ENCODE assay signal across 19 mouse cellular contexts in the genomic region with DNA sequence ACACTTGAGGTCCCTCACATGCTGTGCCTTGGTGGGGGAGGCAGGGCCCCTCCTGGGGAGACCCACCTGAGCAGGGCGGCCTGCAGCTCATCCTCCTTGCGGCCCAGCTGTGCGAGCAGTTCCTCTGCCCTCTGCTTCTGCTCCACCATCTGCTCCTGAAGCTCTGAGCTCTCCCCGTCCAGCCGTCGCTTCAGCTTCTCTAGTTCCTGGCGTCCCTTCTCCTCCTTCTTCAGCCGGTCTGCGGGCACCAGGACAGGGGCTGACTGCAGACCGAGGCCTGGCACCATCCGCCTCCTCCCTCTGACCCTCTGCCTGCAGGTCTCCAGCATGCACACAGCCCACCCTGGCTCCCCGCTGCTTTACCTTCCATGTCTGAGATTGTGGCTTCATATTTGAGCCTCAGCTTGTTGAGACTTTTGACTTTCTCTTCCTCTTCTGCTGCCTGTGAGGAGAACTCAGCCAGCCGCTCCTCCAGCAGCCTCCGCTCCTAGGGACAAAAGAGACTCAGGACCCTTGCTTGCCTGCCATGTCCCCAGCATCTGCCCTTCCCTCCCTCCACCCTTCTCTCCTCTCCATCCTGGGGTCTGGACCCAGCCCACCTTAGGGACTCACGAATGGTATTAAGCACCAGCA.
DNase-seq lines count a peak whose midpoint lies in the region; TF ChIP-seq lines count a peak whose summit lies in the region.
"Had no signal": no experiment of that assay in that cellular context is flagged by ENCODE, and none has a peak within 500 bp of the region (broad histone marks: within the 10 kb centered on the region; RNA-seq: fewer than 3 reads in every experiment).

No protein-coding gene starts in this region.

- no peak for TF ChIP-seq CTCF in E14TG2a.4 (conservative IDR thresholded peaks at IDR 0.05; ENCODE audit: low read length)

- no peaks in the 10 kb centered on the region for H3K9me3 ChIP-seq in E14TG2a.4 (ENCODE audit: low read length)
- H3K9me3 ChIP-seq: embryonic facial prominence, embryonic 10.5 days; embryonic facial prominence, embryonic 13.5 days; forebrain, embryonic 12.5 days; forebrain, embryonic 15.5 days; hindbrain, embryonic 12.5 days; hindbrain, embryonic 15.5 days had no signal

- DNase-seq in cerebellum, adult 9-10 months = peak; percentile 50
- DNase-seq in cerebellum, adult 11 months = no peak
- peak; percentile 84 for DNase-seq in heart, adult 11 months
- DNase-seq in heart, adult 9 months (ENCODE audit: low spot score in 2 of 2) = no peak
- no peak for DNase-seq in layer of hippocampus, adult 9-11 months
- DNase-seq: adrenal gland, adult 8-10 months; adrenal gland, postnatal 25 days; embryo, embryonic 11 days; gastrocnemius, postnatal 25 days; heart, adult 2 months; kidney, adult 2 months had no signal

- no peaks in the 10 kb centered on the region; the same call in 1 of the 2 replicates for H3K36me3 ChIP-seq in E14TG2a.4 (ENCODE audit: insufficient read depth, low read length)
- H3K36me3 ChIP-seq: embryonic facial prominence, embryonic 10.5 days; embryonic facial prominence, embryonic 13.5 days; forebrain, embryonic 12.5 days; forebrain, embryonic 15.5 days; hindbrain, embryonic 12.5 days; hindbrain, embryonic 15.5 days had no signal

- peak overlapping the region; percentile 17; the same call in 1 of the 2 replicates for H3K4me3 ChIP-seq in E14TG2a.4 (replicated peaks; ENCODE audit: low read length)
- H3K4me3 ChIP-seq: embryonic facial prominence, embryonic 10.5 days; embryonic facial prominence, embryonic 13.5 days; erythroblast, embryonic 14.5 days; forebrain, embryonic 12.5 days; forebrain, embryonic 15.5 days; heart, adult 2 months; hindbrain, embryonic 12.5 days; hindbrain, embryonic 15.5 days had no signal

- peaks cover 69% of the 10 kb centered on the region for H3K4me1 ChIP-seq in E14TG2a.4 (replicated peaks; ENCODE audit: low read depth, low read length)
- H3K4me1 ChIP-seq: embryonic facial prominence, embryonic 13.5 days; forebrain, embryonic 15.5 days; hindbrain, embryonic 15.5 days had no signal

- H3K27me3 ChIP-seq in E14TG2a.4 (ENCODE audit: insufficient read depth, low read length) = peaks cover 8% of the 10 kb centered on the region; the same call in 1 of the 2 replicates
- H3K27me3 ChIP-seq: forebrain, embryonic 15.5 days had no signal

Comparison
In these comparisons a context has a peak if more than half of its experiments do, and no peak if none do; other contexts are left out.
1. DNase-seq: peak in cerebellum, adult 9-10 months (single experiment) and heart, adult 11 months (single experiment); none in cerebellum, adult 11 months (single experiment), heart, adult 9 months (0 of 2) and layer of hippocampus, adult 9-11 months (single experiment).